Mouse (Mus musculus) left cerebral cortex, adult 18-20 months (tissue): ENCODE measurements around the gene Gm37240. TPM values are rescaled to one million over a fixed set of nuclear protein-coding genes. Genes with fewer than 3 reads are reported as not detected.

Source experiments
- DNase-seq, 2 experiments: peaks; one replicate each; pipeline ENCODE4 v3.0.0; 2021 to 2022; ENCODE audit warnings: low spot score in 2 of 2, mixed read lengths in 1 of 2
- total RNA-seq, 2 experiments: library from RNA; stranded (reverse); gene quantifications; 2 replicates each; pipeline ENCODE4 v1.2.3; 2021

Gm37240 gene
- total RNA-seq, 2 experiments from 2014 or later, result 2.3 TPM; not detected in 1

- peak; percentile 39 to 47 for DNase-seq
Measured at GRCm38 (mm10) chr3:85309168-85309567, 578.1 kb downstream of the Gm37240 start.

- peak; percentile 19 to 44 for DNase-seq
Measured at GRCm38 (mm10) chr3:85308706-85309105, 578.6 kb downstream of the Gm37240 start.

- DNase-seq, result no peak
Measured at GRCm38 (mm10) chr3:85301851-85302250, 585.5 kb downstream of the Gm37240 start.

- DNase-seq, result no peak
Measured at GRCm38 (mm10) chr3:85301336-85301735, 586.0 kb downstream of the Gm37240 start.

GRCm38 (mm10) chr3:85299649-85300550 lies 587.4 kb downstream of the Gm37240 start:
- DNase-seq, result peak in 1 of 2 experiments; percentile 34

GRCm38 (mm10) chr3:85295229-85295628 lies 592.1 kb downstream of the Gm37240 start:
- peak; percentile 59 to 62 for DNase-seq

- no peak for DNase-seq
Measured at GRCm38 (mm10) chr3:85287627-85288026, 599.7 kb downstream of the Gm37240 start.

- no peak for DNase-seq
Measured at GRCm38 (mm10) chr3:85284483-85284882, 602.8 kb downstream of the Gm37240 start.

GRCm38 (mm10) chr3:85282816-85283215 lies 604.5 kb downstream of the Gm37240 start:
- DNase-seq, result no peak

- DNase-seq, result peak in 1 of 2 experiments; percentile 36
Measured at GRCm38 (mm10) chr3:85275075-85275474, 612.2 kb downstream of the Gm37240 start.

GRCm38 (mm10) chr3:85271491-85271890 lies 615.8 kb downstream of the Gm37240 start:
- no peak for DNase-seq

GRCm38 (mm10) chr3:85264963-85265362 lies 622.4 kb downstream of the Gm37240 start:
- no peak for DNase-seq

GRCm38 (mm10) chr3:85264546-85264945 lies 622.8 kb downstream of the Gm37240 start:
- no peak for DNase-seq

- DNase-seq, result no peak
Measured at GRCm38 (mm10) chr3:85254526-85254925, 632.8 kb downstream of the Gm37240 start.

- DNase-seq, result no peak
Measured at GRCm38 (mm10) chr3:85251631-85252030, 635.7 kb downstream of the Gm37240 start.

- DNase-seq, result no peak
Measured at GRCm38 (mm10) chr3:85246131-85246530, 641.2 kb downstream of the Gm37240 start.

- no peak for DNase-seq
Measured at GRCm38 (mm10) chr3:85236546-85236945, 650.8 kb downstream of the Gm37240 start.

- no peak for DNase-seq
Measured at GRCm38 (mm10) chr3:85232846-85233245, 654.5 kb downstream of the Gm37240 start.

- DNase-seq, result no peak
Measured at GRCm38 (mm10) chr3:85222046-85222445, 665.3 kb downstream of the Gm37240 start.

GRCm38 (mm10) chr3:85214926-85215325 lies 672.4 kb downstream of the Gm37240 start:
- DNase-seq, result no peak

- no peak for DNase-seq
Measured at GRCm38 (mm10) chr3:85212751-85213350, 674.5 kb downstream of the Gm37240 start.
